Comparison of ENCODE assay signal across 8 mouse cellular contexts in the genomic region with DNA sequence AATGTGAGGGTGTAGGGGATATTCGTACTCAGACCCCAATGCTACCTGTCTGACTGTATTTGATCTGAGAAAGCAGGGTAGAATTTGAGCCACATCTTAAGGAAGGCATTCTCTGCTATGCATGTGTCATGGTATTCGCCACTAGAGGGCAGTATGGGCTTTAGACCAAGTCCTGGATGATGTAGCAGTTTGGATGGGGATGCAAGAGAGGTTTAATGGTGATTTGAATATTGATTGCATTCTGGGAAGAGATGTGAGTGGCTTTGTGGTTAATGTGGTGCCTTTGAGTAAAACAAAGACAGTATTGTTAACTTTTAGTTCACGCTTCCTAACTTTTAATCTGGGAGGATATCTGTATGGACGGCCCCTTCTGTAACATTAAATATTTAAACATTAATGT. TPM values are rescaled to one million over a fixed set of nuclear protein-coding genes. Genes with fewer than 3 reads are reported as not detected.
DNase-seq lines count a peak whose midpoint lies in the region; ATAC-seq and TF ChIP-seq lines count a peak whose summit lies in the region.

No protein-coding gene starts in this region.

- H3K4me1 ChIP-seq in liver, embryonic 12.5 days, result peaks cover 9% of the 10 kb centered on the region; the same call in 1 of the 2 replicates
- H3K4me1 ChIP-seq in forebrain, postnatal 0 days (ENCODE audit: insufficient read depth), result no peaks in the 10 kb centered on the region
- H3K4me1 ChIP-seq in limb, embryonic 11.5 days (ENCODE audit: control insufficient read depth, insufficient read depth, low read length), result peaks cover 14% of the 10 kb centered on the region

- no peaks in the 10 kb centered on the region for H3K36me3 ChIP-seq in liver, embryonic 12.5 days
- H3K36me3 ChIP-seq in forebrain, postnatal 0 days (ENCODE audit: insufficient read depth), result no peaks in the 10 kb centered on the region
- H3K36me3 ChIP-seq in limb, embryonic 11.5 days (ENCODE audit: control insufficient read depth, insufficient read depth, low read length), result no peaks in the 10 kb centered on the region

- H3K9ac ChIP-seq in liver, embryonic 12.5 days, result no peak overlapping the region
- no peak overlapping the region for H3K9ac ChIP-seq in forebrain, postnatal 0 days
- no peak overlapping the region for H3K9ac ChIP-seq in limb, embryonic 11.5 days (ENCODE audit: low read length)

- no peak for ATAC-seq in liver, embryonic 12.5 days
- 0 out of 2 replicates have a peak, but pooled peaks have one; percentile 47 for ATAC-seq in forebrain, postnatal 0 days
- ATAC-seq in limb, embryonic 11.5 days (ENCODE audit: insufficient number of reproducible peaks, low FRiP score, low TSS enrichment, low read depth), result no peak
- ATAC-seq in neutrophil, adult 5-6 weeks (ENCODE audit: extremely low read depth, insufficient number of reproducible peaks, low FRiP score, poor library complexity, severe bottlenecking), result peak; percentile 81

- H3K9me3 ChIP-seq in liver, embryonic 12.5 days (replicated peaks), result no peaks in the 10 kb centered on the region
- no peaks in the 10 kb centered on the region for H3K9me3 ChIP-seq in forebrain, postnatal 0 days (ENCODE audit: low read length)
- no peaks in the 10 kb centered on the region for H3K9me3 ChIP-seq in limb, embryonic 11.5 days (ENCODE audit: control insufficient read depth, low read length)

- no peak overlapping the region for H3K4me3 ChIP-seq in liver, embryonic 12.5 days
- no peak overlapping the region for H3K4me3 ChIP-seq in forebrain, postnatal 0 days (ENCODE audit: low read depth, low read length)
- H3K4me3 ChIP-seq in limb, embryonic 11.5 days (ENCODE audit: low read depth, low read length), result no peak overlapping the region

- WGBS in liver, embryonic 12.5 days (ENCODE audit: insufficient replicate concordance), result 27% methylated on average over 4 of the region's 4 CpGs
- 36% methylated on average over 4 of the region's 4 CpGs for WGBS in forebrain, postnatal 0 days
- 46% methylated on average over 4 of the region's 4 CpGs for WGBS in limb, embryonic 11.5 days

- TF ChIP-seq CTCF in forebrain, postnatal 0 days (IDR thresholded peaks at IDR 0.05; ENCODE audit: low read depth), result peak; percentile 65

- DNase-seq in liver (peak; percentile 62), R1 (ENCODE audit: low read depth, low spot score) (peak; percentile 89)
- DNase-seq in cerebellum, adult 8-10 months, result peak; percentile 40
- DNase-seq in forebrain, postnatal 0 days, result peak; percentile 39
- DNase-seq in limb, embryonic 11.5 days (ENCODE audit: low spot score), result peak; percentile 69
- no peak for DNase-seq in testis, postnatal 10 days (ENCODE audit: low spot score)

- no peak overlapping the region for H3K4me2 ChIP-seq in liver, embryonic 12.5 days
- no peak overlapping the region for H3K4me2 ChIP-seq in forebrain, postnatal 0 days (ENCODE audit: low read depth)
- no peak overlapping the region for H3K4me2 ChIP-seq in limb, embryonic 11.5 days (ENCODE audit: low read depth, severe bottlenecking)

- no peak overlapping the region for H3K27ac ChIP-seq in liver, embryonic 12.5 days
- H3K27ac ChIP-seq in forebrain, postnatal 0 days (ENCODE audit: low read depth, low read length), result no peak overlapping the region
- H3K27ac ChIP-seq in limb, embryonic 11.5 days (replicated peaks; ENCODE audit: low read depth, low read length), result no peak overlapping the region

- no peaks in the 10 kb centered on the region for H3K27me3 ChIP-seq in liver, embryonic 12.5 days (replicated peaks)
- no peaks in the 10 kb centered on the region for H3K27me3 ChIP-seq in forebrain, postnatal 0 days (ENCODE audit: insufficient read depth, low read length)
- H3K27me3 ChIP-seq in limb, embryonic 11.5 days (ENCODE audit: control insufficient read depth, insufficient read depth, low read length), result no peaks in the 10 kb centered on the region

RNA-seq across cellular contexts. Expression of a gene that starts 22.3 kb away (rescaled TPM):
- polyA plus RNA-seq in liver, embryonic 12.5 days (2016; fragmentation: Nextera tagmentation; extraction: Ambion mirVana), result 2.2 and 2.3 TPM in 2 replicates
- not detected in 2 replicates for total RNA-seq in forebrain, postnatal 0 days (2014; rRNA removed)
- 0.08 and 0.24 TPM in 2 replicates for polyA plus RNA-seq in forebrain, postnatal 0 days (2015; fragmentation: Nextera tagmentation; extraction: Ambion mirVana)
- 0.57 and 0.91 TPM in 2 replicates for polyA plus RNA-seq in limb, embryonic 11.5 days (2014; fragmentation: Nextera tagmentation; extraction: Ambion mirVana)
- 50.7 and 55.6 TPM in 2 replicates for total RNA-seq in neutrophil, adult 5-6 weeks (2017)

Comparison
In these comparisons a context has a peak if more than half of its experiments do, and no peak if none do; other contexts are left out.
1. ATAC-seq: peak in forebrain, postnatal 0 days (single experiment) and neutrophil, adult 5-6 weeks (single experiment); none in liver, embryonic 12.5 days (single experiment) and limb, embryonic 11.5 days (single experiment).